Mouse (Mus musculus): Measurements from ENCODE around the gene Naa40. TPM values are rescaled to one million over a fixed set of nuclear protein-coding genes. Genes with fewer than 3 reads are reported as not detected.

Naa40 gene
- polyA plus RNA-seq, 1 experiment: 16.8 TPM

DNA sequence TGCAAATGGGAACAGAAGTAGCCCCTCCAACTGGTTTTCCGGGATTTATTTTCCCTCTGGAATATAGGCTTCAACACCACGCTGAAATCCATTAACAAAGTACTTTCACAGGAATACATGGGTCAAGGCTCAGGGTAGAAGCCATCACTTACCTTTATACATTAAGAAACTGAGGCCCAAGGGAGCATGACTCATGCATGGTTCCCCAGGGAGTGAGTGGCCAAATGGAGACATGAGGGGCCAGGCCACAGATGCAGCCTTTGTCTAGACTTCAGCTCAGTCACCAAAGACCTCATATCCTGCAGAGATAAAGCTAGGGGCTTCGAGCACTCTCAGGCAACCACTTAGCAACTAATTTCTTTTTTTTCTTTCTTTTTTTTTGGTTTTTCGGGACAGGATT lies 4.2 kb downstream of the Naa40 start:
- no peak for TF ChIP-seq MYOD1 (IDR thresholded peaks at IDR 0.05; ENCODE audit: control insufficient read depth, insufficient read length, low read depth)
- TF ChIP-seq CEBPB (IDR thresholded peaks at IDR 0.05; ENCODE audit: low read depth): no peak
- TF ChIP-seq MAX (IDR thresholded peaks at IDR 0.05): no peak
- TF ChIP-seq USF1 (IDR thresholded peaks at IDR 0.05; ENCODE audit: low read depth): no peak
- no peak for TF ChIP-seq CTCF (IDR thresholded peaks at IDR 0.05; ENCODE audit: control insufficient read depth, insufficient read depth, insufficient read length)
- TF ChIP-seq MYOG (IDR thresholded peaks at IDR 0.05; ENCODE audit: control insufficient read depth, extremely low read depth, insufficient read length): no peak
- no peak for TF ChIP-seq FOSL1 (IDR thresholded peaks at IDR 0.05; ENCODE audit: insufficient read depth, low read length, poor library complexity, severe bottlenecking)
- H3K79me2 ChIP-seq (ENCODE audit: control insufficient read depth, insufficient read depth): peaks cover 73% of the 10 kb centered on the region
- H3K4me3 ChIP-seq (ENCODE audit: insufficient read depth, poor library complexity, severe bottlenecking): no peak overlapping the region
- peaks cover 39% of the 10 kb centered on the region for H3K79me3 ChIP-seq (ENCODE audit: low read depth)
- peaks cover 49% of the 10 kb centered on the region for H3K36me3 ChIP-seq (ENCODE audit: control insufficient read depth, insufficient read depth)
- H3K27me3 ChIP-seq (ENCODE audit: control insufficient read depth, insufficient read depth, insufficient read length): no peaks in the 10 kb centered on the region
- no peak overlapping the region for H3ac ChIP-seq (ENCODE audit: control insufficient read depth, insufficient read length, low read depth)

GRCm38 (mm10) chr19:7236011-7236410 lies 5.0 kb downstream of the Naa40 start:
- peaks cover 39% of the 10 kb centered on the region for H3K79me3 ChIP-seq (ENCODE audit: low read depth)
- no peaks in the 10 kb centered on the region for H3K27me3 ChIP-seq (ENCODE audit: control insufficient read depth, insufficient read depth, insufficient read length)
- peaks cover 57% of the 10 kb centered on the region for H3K36me3 ChIP-seq (ENCODE audit: control insufficient read depth, insufficient read depth)
- H3K4me3 ChIP-seq (ENCODE audit: insufficient read depth, poor library complexity, severe bottlenecking): no peak overlapping the region
- H3ac ChIP-seq (ENCODE audit: control insufficient read depth, insufficient read length, low read depth): no peak overlapping the region
- H3K79me2 ChIP-seq (ENCODE audit: control insufficient read depth, insufficient read depth): peaks cover 73% of the 10 kb centered on the region
- TF ChIP-seq MAX (IDR thresholded peaks at IDR 0.05) (no peak), USF1 (IDR thresholded peaks at IDR 0.05; ENCODE audit: low read depth) (no peak), MYOG (IDR thresholded peaks at IDR 0.05; ENCODE audit: control insufficient read depth, extremely low read depth, insufficient read length) (no peak), CTCF (IDR thresholded peaks at IDR 0.05; ENCODE audit: control insufficient read depth, insufficient read depth, insufficient read length) (no peak), MYOD1 (IDR thresholded peaks at IDR 0.05; ENCODE audit: control insufficient read depth, insufficient read length, low read depth) (no peak), FOSL1 (IDR thresholded peaks at IDR 0.05; ENCODE audit: insufficient read depth, low read length, poor library complexity, severe bottlenecking) (no peak), CEBPB (IDR thresholded peaks at IDR 0.05; ENCODE audit: low read depth) (no peak)

DNA sequence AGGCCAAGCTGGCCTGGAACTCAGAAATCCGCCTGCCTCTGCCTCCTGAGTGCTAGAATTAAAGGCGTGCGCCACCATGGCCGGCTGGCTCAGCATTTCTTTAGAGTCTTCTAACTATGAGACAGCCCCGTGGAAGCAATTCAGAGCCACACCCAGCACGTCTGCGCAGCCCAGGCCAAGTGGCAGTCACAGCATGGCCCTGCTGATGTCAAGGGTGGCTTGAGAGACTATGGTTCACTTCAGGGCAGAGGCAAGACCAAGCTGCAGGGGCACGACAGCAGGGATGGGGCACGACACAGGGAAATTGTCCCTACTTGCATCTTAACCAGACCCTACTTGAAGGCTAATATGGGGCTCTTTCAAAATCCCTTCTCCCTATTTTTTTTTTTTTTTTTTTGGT lies 5.5 kb downstream of the Naa40 start:
- TF ChIP-seq MYOG (IDR thresholded peaks at IDR 0.05; ENCODE audit: control insufficient read depth, extremely low read depth, insufficient read length): no peak
- H3K79me3 ChIP-seq (ENCODE audit: low read depth): peaks cover 37% of the 10 kb centered on the region
- peaks cover 62% of the 10 kb centered on the region for H3K36me3 ChIP-seq (ENCODE audit: control insufficient read depth, insufficient read depth)
- peaks cover 68% of the 10 kb centered on the region for H3K79me2 ChIP-seq (ENCODE audit: control insufficient read depth, insufficient read depth)
- H3K27me3 ChIP-seq (ENCODE audit: control insufficient read depth, insufficient read depth, insufficient read length): no peaks in the 10 kb centered on the region
- no peak overlapping the region for H3K4me3 ChIP-seq (ENCODE audit: insufficient read depth, poor library complexity, severe bottlenecking)
- H3ac ChIP-seq (ENCODE audit: control insufficient read depth, insufficient read length, low read depth): no peak overlapping the region

DNA sequence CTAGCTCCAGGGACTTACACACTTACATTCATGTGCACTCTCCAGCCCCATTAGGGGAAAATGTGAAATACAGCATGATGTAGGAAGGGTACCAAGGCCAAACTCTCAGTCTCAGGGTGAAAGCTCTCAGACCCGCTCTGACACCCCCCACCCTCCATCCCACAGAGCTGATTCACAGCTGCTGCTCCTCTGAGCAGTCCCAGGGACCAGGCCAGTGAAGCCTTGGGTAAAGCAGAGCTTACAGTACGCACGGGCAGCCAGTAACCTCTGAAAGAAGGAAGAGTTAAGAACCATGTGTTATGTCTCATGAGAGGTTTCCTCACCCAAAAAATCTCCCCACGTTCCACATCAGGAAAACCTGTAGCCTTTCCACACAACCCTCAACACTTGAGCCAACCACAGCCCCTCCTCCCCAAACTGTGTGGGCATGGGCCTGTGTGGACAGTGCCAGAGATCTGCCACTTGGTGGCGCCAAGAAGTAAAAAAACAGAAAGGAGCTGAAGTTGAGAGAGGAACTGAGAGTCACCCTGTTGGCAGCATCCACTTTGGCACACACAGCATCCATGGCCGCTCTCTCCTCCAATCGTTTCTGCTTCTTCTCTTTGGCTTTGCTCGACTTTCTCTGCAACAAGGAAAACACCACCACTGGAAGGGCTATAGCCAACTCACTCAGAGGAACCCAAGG lies 6.3 kb downstream of the Naa40 start:
- peak; percentile 48 for TF ChIP-seq CTCF (IDR thresholded peaks at IDR 0.05; ENCODE audit: control insufficient read depth, insufficient read depth, insufficient read length)
- no peak for TF ChIP-seq USF1 (IDR thresholded peaks at IDR 0.05; ENCODE audit: low read depth)
- TF ChIP-seq FOSL1 (IDR thresholded peaks at IDR 0.05; ENCODE audit: insufficient read depth, low read length, poor library complexity, severe bottlenecking): no peak
- TF ChIP-seq CEBPB (IDR thresholded peaks at IDR 0.05; ENCODE audit: low read depth): no peak
- TF ChIP-seq MYOD1 (IDR thresholded peaks at IDR 0.05; ENCODE audit: control insufficient read depth, insufficient read length, low read depth): no peak
- TF ChIP-seq MYOG (IDR thresholded peaks at IDR 0.05; ENCODE audit: control insufficient read depth, extremely low read depth, insufficient read length): no peak
- Histone ChIP-seq H3K79me2 (ENCODE audit: control insufficient read depth, insufficient read depth) (peaks cover 60% of the 10 kb centered on the region), H3K36me3 (ENCODE audit: control insufficient read depth, insufficient read depth) (peaks cover 70% of the 10 kb centered on the region), H3K4me3 (ENCODE audit: insufficient read depth, poor library complexity, severe bottlenecking) (no peak overlapping the region), H3ac (ENCODE audit: control insufficient read depth, insufficient read length, low read depth) (no peak overlapping the region), H3K79me3 (ENCODE audit: low read depth) (peaks cover 29% of the 10 kb centered on the region), H3K27me3 (ENCODE audit: control insufficient read depth, insufficient read depth, insufficient read length) (no peaks in the 10 kb centered on the region)

- H3K36me3 ChIP-seq (ENCODE audit: control insufficient read depth, insufficient read depth): peaks cover 59% of the 10 kb centered on the region
Measured at GRCm38 (mm10) chr19:7226511-7226914, 14.5 kb downstream of the Naa40 start.

More at GRCm38 (mm10) chr19:7226511-7226914, 14.5 kb downstream of the Naa40 start:
- Histone ChIP-seq H3K79me3 (ENCODE audit: low read depth) (no peaks in the 10 kb centered on the region), H3K4me3 (ENCODE audit: insufficient read depth, poor library complexity, severe bottlenecking) (no peak overlapping the region), H3K27me3 (ENCODE audit: control insufficient read depth, insufficient read depth, insufficient read length) (no peaks in the 10 kb centered on the region), H3K79me2 (ENCODE audit: control insufficient read depth, insufficient read depth) (no peaks in the 10 kb centered on the region), H3ac (ENCODE audit: control insufficient read depth, insufficient read length, low read depth) (no peak overlapping the region)
- TF ChIP-seq CEBPB (IDR thresholded peaks at IDR 0.05; ENCODE audit: low read depth) (no peak), USF1 (IDR thresholded peaks at IDR 0.05; ENCODE audit: low read depth) (no peak), FOSL1 (IDR thresholded peaks at IDR 0.05; ENCODE audit: insufficient read depth, low read length, poor library complexity, severe bottlenecking) (no peak), MYOD1 (IDR thresholded peaks at IDR 0.05; ENCODE audit: control insufficient read depth, insufficient read length, low read depth) (no peak), MYOG (IDR thresholded peaks at IDR 0.05; ENCODE audit: control insufficient read depth, extremely low read depth, insufficient read length) (no peak), MAX (IDR thresholded peaks at IDR 0.05) (no peak), CTCF (IDR thresholded peaks at IDR 0.05; ENCODE audit: control insufficient read depth, insufficient read depth, insufficient read length) (no peak)

Data from C2C12 (cell line).